Mouse (Mus musculus) neural tube, embryonic 13.5 days (tissue): Measurements from ENCODE around the gene Fam219b. TPM values are rescaled to one million over a fixed set of nuclear protein-coding genes. Genes with fewer than 3 reads are reported as not detected.
A peak's percentile ranks its signal among the peaks of the same experiment; 100 is the strongest.

Experiments used
- ATAC-seq: fragments of 200-750 bp; cut with Nextera tagmentation; 2 replicates; pipeline ENCODE4 v1.8.0; 2017; ENCODE audit warnings: low read depth, mild to moderate bottlenecking, moderate TSS enrichment, moderate library complexity
- H3K27ac ChIP-seq: fragments of 300-500 bp; sonication (generic); replicated peaks from 2 replicates; pipeline ENCODE4 v1.5.1; 2015; ENCODE audit warnings: moderate library complexity, mild to moderate bottlenecking, inconsistent platforms
- H3K27me3 ChIP-seq: fragments of 300-500 bp; sonication (generic); 2 replicates; pipeline ENCODE4 v1.6.1; 2015; ENCODE audit warnings: mild to moderate bottlenecking, inconsistent platforms
- H3K36me3 ChIP-seq: fragments of 300-500 bp; sonication (generic); 2 replicates; pipeline ENCODE4 v1.6.1; 2015; ENCODE audit warnings: mild to moderate bottlenecking, inconsistent platforms
- H3K4me1 ChIP-seq: fragments of 300-500 bp; sonication (generic); replicated peaks from 2 replicates; pipeline ENCODE4 v1.6.1; 2015; ENCODE audit warnings: inconsistent platforms
- H3K4me2 ChIP-seq: fragments of 300-500 bp; sonication (generic); 2 replicates; pipeline ENCODE4 v1.6.1; 2015; ENCODE audit warnings: inconsistent platforms, mild to moderate bottlenecking, moderate library complexity
- H3K4me3 ChIP-seq: fragments of 300-500 bp; sonication (generic); 2 replicates; pipeline ENCODE4 v1.5.1; 2015; ENCODE audit warnings: mild to moderate bottlenecking, inconsistent platforms
- H3K9ac ChIP-seq: fragments of 300-500 bp; sonication (generic); 2 replicates; pipeline ENCODE4 v1.6.1; 2015; ENCODE audit warnings: moderate library complexity, mild to moderate bottlenecking, inconsistent platforms
- H3K9me3 ChIP-seq: fragments of 300-500 bp; sonication (generic); 2 replicates; pipeline ENCODE4 v1.6.1; 2016; ENCODE audit warnings: inconsistent platforms
- WGBS: fragments of 180-500 bp; shearing (Covaris S2); methylation state at CpG from one replicate; pipeline ENCODE4 v1.1.7; 2015; 5-methylcytosine and 5-hydroxymethylcytosine counted together
- polyA plus RNA-seq: library from polyadenylated mRNA; unstranded; fragments of >200 nt; fragmentation: Nextera tagmentation; extraction: Ambion mirVana; gene quantifications from 2 replicates; pipeline ENCODE4 v1.2.1, GENCODE M21; 2015

Gene Fam219b
- polyA plus RNA-seq, 1 experiment from 2014 or later = 20.2 TPM

DNA sequence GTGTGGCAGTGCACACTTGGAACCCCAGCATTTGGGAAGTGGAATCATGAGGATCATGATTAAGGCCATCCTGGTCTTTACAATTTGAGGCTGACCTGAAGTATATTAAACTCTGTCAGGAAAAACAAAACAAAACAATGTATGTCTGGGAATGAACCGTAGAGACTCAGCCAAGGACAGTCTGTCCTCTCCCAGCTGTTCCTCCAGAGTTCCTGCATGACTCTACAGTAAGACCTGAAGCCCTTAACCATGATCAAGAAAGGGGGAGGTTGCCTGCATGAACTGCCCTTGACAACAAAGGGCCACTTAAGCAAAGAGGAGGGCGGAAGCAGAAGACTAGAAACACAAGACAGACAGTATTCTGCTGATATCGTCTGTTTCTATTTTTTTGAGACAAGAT is 38.2 kb downstream of the Fam219b start:
- Histone ChIP-seq H3K27ac (no peak overlapping the region), H3K4me3 (no peak overlapping the region), H3K36me3 (peaks cover 59% of the 10 kb centered on the region), H3K4me2 (no peak overlapping the region), H3K9me3 (no peaks in the 10 kb centered on the region), H3K27me3 (no peaks in the 10 kb centered on the region), H3K9ac (no peak overlapping the region), H3K4me1 (no peaks in the 10 kb centered on the region)
- ATAC-seq = no peak
- WGBS = 85% methylated on average over 3 of the region's 3 CpGs

DNA sequence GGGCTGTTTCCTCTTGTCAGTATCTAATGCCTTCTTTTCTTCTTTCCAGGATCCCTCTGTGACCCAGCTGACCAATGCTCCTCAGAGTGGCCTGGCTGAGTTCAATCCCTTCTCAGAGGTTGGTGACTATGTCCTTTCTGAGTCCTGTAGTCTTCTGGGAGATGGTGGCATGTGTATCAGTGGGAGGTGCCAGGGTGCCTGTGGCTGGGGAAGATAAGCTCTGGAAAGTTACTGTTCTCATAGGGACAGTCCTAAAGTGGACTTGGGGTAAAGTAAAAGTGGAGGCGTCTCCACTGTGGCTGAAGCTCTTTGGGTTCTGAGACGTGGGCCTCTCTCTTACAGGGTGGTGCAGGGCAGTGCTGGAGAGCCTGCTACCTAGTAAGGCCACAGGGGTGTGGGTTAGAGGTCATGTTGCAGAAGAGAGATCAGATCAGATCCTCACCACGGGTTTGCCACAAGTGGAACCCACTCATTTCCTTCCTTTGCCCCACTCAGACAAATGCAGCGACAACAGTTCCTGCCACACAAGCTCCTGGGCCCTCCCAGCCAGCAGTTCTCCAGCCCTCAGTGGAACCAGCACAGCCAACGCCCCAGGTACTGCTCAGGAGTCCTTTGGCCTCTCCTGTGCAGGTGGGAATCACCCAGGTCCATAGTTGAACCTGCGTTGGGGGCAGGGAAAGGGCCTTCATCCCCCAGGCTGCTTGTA is 40.0 kb downstream of the Fam219b start:
- 88% methylated on average over 6 of the region's 6 CpGs for WGBS
- no peaks in the 10 kb centered on the region for H3K9me3 ChIP-seq
- no peak for ATAC-seq
- H3K4me2 ChIP-seq = no peak overlapping the region
- H3K4me3 ChIP-seq = no peak overlapping the region
- H3K27ac ChIP-seq = no peak overlapping the region
- no peaks in the 10 kb centered on the region for H3K27me3 ChIP-seq
- H3K36me3 ChIP-seq = peaks cover 61% of the 10 kb centered on the region
- H3K9ac ChIP-seq = no peak overlapping the region
- H3K4me1 ChIP-seq = no peaks in the 10 kb centered on the region

DNA sequence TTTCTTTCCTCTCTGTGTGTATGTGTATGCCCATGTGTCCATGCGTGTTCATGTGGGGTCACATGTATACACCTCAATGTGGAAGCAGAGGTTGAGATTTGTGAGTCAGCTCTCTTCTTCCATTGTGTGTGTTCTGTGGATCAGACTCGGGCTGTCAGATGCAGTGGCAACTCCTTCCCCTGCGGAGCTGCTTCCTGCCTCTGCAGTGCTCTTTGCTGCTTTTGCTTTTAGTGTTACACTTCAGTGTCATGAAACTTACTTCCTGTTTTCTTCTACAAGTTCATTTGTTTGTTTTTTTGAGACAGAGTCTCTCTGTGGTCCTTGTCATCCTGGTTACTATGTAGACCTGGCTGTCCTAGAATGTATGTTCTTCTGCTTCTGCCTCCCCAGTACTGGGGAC is 47.7 kb downstream of the Fam219b start:
- Histone ChIP-seq H3K27ac (no peak overlapping the region), H3K4me3 (no peak overlapping the region), H3K9ac (no peak overlapping the region), H3K27me3 (no peaks in the 10 kb centered on the region), H3K36me3 (peaks cover 74% of the 10 kb centered on the region), H3K4me1 (peaks cover 14% of the 10 kb centered on the region), H3K9me3 (no peaks in the 10 kb centered on the region), H3K4me2 (no peak overlapping the region)
- WGBS = 84% methylated on average over 3 of the region's 3 CpGs
- ATAC-seq = no peak

DNA sequence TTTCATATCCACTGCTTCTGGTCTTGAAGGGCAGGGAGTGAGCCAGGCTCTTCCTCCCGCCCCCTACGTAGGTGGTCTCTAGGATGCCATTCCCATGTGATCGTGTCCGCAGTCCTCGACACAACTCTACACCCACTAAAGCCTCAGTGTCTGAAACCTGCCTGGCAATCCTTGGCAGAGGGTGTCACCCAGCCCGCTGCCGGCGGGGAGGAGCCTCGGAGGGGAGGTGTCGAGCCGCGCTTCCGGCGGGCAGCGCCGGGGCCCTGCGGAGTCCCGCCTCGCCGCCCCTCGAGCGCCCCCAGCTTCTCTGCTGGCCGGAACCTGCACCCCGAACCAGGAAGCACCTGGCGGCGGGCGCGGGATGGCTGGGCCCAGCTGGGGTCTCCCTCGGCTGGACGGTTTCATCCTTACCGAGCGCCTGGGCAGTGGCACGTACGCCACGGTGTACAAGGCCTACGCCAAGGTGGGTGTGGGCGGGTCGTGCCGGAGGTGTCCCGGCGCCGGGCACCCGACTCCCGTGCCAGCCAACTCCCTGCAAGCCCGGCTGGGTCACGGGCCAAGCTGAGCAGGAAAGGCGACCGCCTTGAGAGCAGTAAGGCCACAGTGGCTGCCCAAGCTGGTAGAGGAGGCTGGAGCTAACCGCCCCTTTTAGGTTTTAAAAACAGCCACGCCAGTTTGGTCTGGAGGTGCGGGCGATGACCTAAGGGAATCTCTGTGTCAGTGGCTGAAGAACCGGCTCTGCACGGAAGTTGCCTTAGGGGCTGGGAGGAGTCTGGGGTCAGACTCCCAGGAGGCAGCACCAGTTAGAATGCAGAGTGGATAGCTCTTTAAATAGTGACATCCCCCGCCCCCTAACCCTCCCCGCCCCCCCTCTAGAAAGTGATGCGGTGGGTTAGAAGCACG is 52.1 kb downstream of the Fam219b start, which contains the start of gene Ulk3:
Gene Ulk3 (plus strand): TSS at position 229 of the 903 bp plus-strand sequence.
- Histone ChIP-seq H3K9ac (peak within 1 kb of the TSS; percentile 82), H3K36me3 (peaks cover 57% of the 10 kb centered on the region), H3K9me3 (no peaks in the 10 kb centered on the region), H3K27me3 (no peaks in the 10 kb centered on the region), H3K4me1 (peaks cover 23% of the 10 kb centered on the region), H3K4me2 (peak within 1 kb of the TSS; percentile 92), H3K27ac (peak within 1 kb of the TSS; percentile 78), H3K4me3 (peak within 1 kb of the TSS; percentile 70)
- peak; percentile 89 for ATAC-seq
- WGBS = under 1% methylated on average over 58 of the region's 58 CpGs

DNA sequence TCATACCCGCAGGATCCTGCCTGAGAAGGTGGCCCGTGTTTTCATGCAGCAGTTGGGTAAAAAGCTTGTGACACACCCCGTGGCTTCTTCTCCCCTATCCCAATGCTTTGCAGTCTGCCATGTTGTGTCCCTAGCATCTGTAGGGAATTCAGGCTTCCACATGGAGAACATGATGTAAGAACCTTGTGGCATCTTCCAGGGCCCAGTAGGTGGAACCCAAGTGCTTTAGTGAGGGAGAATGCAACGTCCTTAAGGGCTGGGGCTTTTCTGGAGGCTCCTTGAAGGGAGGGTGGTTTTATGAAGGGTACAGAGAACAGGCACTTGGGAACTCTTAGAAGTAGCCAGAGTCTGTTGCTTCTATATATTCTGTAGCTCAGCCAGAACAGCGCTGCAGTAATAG is 53.4 kb downstream of the Fam219b start:
- no peak for ATAC-seq
- 0 out of 2 replicates have a peak overlapping the region, but pooled peaks have one; percentile 82 for H3K9ac ChIP-seq

More for the DNA sequence above, 53.4 kb downstream of the Fam219b start:
- no peaks in the 10 kb centered on the region for H3K9me3 ChIP-seq
- WGBS = 42% methylated on average over 5 of the region's 5 CpGs
- H3K4me2 ChIP-seq = peak overlapping the region; percentile 92; the same call in 1 of the 2 replicates
- peaks cover 23% of the 10 kb centered on the region for H3K4me1 ChIP-seq
- no peak overlapping the region for H3K27ac ChIP-seq
- H3K36me3 ChIP-seq = peaks cover 61% of the 10 kb centered on the region
- no peaks in the 10 kb centered on the region for H3K27me3 ChIP-seq
- H3K4me3 ChIP-seq = peak overlapping the region; percentile 70; the same call in 1 of the 2 replicates

Other genes starting within 250 kb of the Fam219b start
- 22.8 and 23.6 TPM in 2 replicates for gene Ppcdc, start 97.4 kb upstream of the Fam219b start, polyA plus RNA-seq
- 65.1 and 67.8 TPM in 2 replicates for gene Scamp5, start 69.5 kb upstream of the Fam219b start, polyA plus RNA-seq
- gene Rpp25, start 33.5 kb upstream of the Fam219b start, polyA plus RNA-seq = 21.0 and 21.9 TPM in 2 replicates
- 922 and 997 TPM in 2 replicates for gene Cox5a, start 16.3 kb upstream of the Fam219b start, polyA plus RNA-seq
- gene Mpi, start 15.2 kb downstream of the Fam219b start, polyA plus RNA-seq = 70.8 and 73.1 TPM in 2 replicates
- 48.0 and 53.7 TPM in 2 replicates for gene Scamp2, start 23.4 kb downstream of the Fam219b start, polyA plus RNA-seq
- 25.9 and 26.5 TPM in 2 replicates for gene Ulk3, start 51.9 kb downstream of the Fam219b start, polyA plus RNA-seq
- not detected in 2 replicates for gene Cplx3, start 68.8 kb downstream of the Fam219b start, polyA plus RNA-seq
- not detected in 2 replicates for gene Lman1l, start 83.2 kb downstream of the Fam219b start, polyA plus RNA-seq
- gene Csk, start 116.1 kb downstream of the Fam219b start, polyA plus RNA-seq = 43.7 and 43.9 TPM in 2 replicates
- not detected in 2 replicates for gene Cyp1a2, start 146.2 kb downstream of the Fam219b start, polyA plus RNA-seq
- gene Cyp1a1, start 150.4 kb downstream of the Fam219b start, polyA plus RNA-seq = 0.15 TPM in 1 of 2 replicates, not detected in the other
- 32.0 and 35.4 TPM in 2 replicates for gene Edc3, start 171.0 kb downstream of the Fam219b start, polyA plus RNA-seq
- gene Clk3, start 228.3 kb downstream of the Fam219b start, polyA plus RNA-seq = 68.6 and 76.6 TPM in 2 replicates